Mouse (Mus musculus) layer of hippocampus, postnatal 25 days (tissue): ENCODE data around the gene Efs. TPM values are rescaled to one million over a fixed set of nuclear protein-coding genes. Genes with fewer than 3 reads are reported as not detected.

ENCODE experiments used
- DNase-seq, 2 experiments: peaks; one replicate each; pipeline ENCODE4 v3.0.0; 2022; ENCODE audit warnings: mixed read lengths in 2 of 2, low spot score in 1 of 2; ENCODE audit errors: extremely low spot score in 1 of 2
- total RNA-seq, 2 experiments: library from RNA; stranded (reverse); gene quantifications; 2 replicates each; pipeline ENCODE4 v1.2.3; 2021

The Efs gene
- total RNA-seq, 2 experiments from 2014 or later, result 11.0 to 12.7 TPM

DNA sequence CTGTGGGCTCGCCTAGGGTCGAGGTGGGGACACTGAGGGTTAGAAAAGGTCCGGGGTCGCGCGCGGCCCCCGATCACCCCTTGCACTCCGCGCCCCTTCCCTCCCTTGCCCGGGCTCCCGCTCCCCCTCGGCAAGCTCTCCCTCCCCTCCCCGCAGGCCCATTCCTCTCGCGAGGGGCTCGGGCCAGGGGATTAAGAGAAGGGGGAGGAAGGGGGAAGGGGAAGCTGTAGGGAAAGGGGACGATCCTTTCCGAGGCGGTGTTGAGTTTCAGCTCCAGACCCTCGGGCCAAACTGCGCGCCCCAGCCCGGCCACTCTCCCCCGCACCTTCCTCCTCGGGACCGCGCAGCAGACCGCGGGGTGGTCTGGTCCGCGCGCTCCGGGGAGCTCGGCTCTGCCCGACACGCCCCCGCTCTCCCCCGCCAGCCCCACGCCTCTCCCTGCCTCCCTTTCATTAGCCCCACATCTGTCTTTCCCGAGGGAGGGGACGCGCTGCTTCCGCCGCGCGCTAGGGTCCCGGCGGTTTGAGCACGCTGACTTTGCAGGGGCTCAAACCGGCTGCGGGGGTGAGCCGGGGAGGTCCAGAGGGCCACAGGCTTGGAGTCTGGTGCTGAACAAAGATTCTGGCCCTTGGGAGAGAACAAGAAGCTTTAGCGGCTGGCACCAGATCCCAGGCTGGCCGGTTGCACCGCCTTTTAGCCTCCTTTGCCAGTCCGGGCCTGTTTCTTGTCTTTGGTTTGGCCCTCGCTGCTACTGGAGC lies 654 bp upstream of the Efs start:
- peak; percentile 33 to 37 for DNase-seq

DNA sequence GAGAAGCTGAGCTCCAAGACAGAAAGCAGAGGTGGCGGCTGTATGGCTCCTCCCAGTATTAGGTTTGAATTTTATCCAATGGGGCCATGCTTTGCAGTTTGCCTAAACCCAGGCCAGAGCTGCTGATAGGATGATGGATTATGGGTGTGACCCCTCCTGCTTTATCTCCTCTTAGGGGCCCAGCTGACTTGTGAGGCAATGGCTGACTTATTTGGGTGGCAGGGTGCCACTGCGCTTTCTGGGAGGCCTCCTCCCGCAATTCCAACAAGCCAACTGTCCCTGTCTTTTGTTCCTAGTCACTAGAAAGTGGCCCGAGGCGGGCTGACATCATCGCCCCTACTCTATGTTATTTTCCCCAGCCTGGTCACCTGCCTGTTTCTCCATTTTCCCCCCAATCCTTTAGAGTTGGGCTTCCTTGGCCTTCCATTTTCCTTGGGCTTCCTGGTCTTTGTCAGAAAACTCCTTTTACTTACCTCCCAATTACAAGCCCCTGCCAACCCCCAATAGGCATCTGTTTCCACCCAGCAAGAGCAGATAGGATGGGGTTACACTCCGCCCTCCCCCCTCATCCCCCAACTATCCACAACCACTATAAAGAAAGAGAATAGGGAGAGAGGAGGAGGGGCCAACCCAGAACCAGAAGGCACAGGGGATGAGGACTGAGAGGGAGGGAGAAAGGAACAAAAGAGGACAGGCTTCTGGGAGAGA lies 1.1 kb downstream of the Efs start:
- DNase-seq, result no peak

DNA sequence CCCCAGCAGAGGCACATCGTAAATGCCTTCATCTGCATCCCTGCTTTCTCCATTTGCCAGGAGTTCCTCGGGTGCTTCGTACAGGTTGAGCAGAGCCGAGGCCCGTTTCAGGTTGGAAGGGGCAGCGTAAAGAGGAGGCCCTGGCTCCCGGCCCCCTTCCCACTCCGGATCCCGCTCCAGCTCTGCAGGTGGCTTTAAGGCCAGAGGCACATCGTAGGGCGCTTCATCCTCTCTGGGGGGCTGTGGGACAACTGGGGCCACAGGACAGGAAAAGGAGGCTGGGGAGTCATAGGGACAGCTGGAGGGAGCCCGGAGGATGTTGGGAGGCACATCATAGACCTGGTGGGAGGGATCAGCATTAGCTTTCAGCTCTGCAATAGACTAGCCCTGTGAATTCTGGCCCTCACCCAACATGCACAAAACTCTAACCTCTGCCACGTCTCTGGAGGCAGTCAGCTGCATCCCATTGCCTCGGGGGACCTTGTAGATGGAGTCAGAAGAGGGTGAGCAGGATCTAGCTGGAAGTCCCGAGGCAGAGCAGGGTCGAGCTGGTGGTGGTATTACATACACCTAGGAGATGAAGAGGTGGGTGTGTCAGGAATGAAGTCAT lies 5.7 kb downstream of the Efs start:
- no peak for DNase-seq

DNA sequence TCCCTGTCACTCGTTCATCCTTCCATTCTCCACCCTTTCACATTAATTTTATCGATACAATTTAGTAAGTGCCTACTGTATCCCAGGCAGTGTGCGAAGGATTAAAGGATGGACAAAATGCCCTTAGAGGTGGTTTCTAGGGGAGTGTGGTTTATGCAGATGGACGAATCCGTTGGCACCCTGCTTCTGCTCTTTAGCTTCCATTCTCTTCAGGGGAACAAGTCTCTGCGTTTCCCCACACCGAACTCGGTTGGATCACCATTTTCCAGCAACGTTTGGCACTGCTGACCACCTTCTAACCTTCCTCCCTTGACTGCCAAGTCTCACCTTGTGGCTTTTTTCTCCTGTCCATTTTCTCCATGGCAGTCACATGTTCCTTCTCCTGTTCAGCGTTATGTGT lies 12.6 kb downstream of the Efs start:
- no peak for DNase-seq

DNA sequence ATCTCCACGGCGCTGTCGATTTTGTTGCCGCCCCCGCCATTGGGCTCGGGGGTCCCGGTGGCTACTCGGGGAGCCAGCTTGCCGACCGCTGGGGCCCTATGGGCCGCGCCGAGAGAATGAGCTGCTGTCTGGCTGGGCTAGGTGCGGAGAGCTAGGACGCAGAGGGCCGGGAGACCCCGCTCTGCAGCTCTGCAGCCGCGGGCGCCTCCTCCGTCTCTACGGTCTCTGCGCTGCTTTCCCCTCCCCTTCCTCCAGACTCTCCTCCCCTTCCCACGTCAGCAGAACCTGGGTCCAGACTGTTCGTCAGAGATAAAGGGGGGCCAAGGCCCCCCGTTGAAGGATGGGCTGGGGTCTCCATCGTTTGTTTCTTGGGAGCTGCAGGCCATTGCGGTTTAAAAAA lies 13.0 kb downstream of the Efs start, which contains the start of gene Slc22a17:
Gene Slc22a17 (minus strand): TSS at position 247 of the 400 bp plus-strand sequence.
- DNase-seq, result peak; percentile 76 to 83

DNA sequence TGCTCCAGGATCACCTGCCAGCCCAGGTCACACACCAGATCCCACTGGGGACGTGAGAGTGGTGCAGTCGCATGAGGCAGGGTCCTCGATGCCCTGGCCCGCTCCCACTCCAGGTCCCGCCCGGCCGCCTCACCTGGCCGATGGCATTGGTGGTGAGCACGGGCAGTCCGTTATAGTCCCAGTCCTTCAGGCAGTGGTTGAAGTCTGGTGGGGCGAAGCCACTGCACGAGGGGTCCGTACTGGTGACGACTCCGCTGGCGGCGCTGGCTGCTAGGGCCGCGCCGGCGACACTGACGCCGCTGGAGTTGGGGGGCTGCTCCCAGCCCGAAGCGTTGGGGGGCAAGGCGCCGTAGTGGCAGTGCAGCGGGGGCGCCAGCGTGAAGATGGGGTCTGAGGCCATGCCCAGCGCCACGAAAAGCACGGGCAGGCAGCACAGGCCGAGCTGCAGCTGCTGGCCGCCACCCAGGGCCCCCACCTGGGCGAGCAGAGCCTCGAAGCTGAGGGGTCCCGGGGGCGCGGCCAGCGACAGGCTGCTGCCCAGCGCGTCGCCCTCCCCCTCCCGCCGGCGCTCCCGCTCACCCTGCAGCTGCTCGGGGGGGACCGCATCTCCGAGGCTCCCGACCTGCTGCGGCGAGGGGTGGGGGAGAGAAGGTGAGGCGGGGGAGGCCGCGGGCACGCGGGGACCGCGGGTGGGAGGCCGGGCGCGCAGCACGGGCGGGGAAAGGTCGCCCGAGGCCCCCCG lies 13.6 kb downstream of the Efs start:
- DNase-seq, result no peak

DNA sequence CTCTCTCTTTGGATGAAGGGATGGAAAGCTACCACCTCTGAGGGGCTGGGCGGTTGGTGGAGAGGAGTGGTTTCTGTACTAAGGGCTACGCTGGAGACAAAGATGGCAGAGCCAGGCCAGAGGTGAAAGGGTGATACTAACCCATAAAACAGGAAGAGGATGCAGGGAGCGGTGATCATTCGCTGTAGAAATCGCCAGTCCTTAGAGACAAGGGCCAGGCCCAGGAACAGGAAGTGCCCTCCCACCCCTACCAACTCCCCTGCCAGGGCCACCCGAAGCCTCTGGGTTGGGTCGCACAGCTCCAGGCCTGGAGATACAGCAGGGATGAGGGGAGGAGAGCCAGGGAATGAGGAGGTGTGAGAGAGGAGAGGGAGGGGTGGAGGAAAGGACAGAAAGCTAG lies 17.2 kb downstream of the Efs start:
- no peak for DNase-seq

DNA sequence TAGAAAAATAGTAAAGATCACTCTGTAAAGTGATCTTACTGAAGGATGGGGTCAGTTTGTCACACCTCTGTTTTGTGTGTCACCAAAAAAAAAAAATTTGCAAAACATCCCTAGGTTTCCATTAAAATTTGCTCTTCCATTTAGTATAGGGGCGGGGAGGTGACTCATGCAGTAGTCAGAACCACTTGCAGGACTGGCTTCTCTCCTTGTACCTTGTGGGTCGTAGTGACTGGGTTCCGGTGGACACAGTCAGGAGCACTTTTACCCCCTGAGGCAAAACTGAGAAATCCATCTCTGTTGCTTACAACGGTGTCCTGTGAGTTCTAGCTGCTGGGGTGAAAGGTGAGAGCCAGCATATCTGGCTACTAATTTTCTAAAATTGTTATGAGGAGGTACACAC lies 22.3 kb downstream of the Efs start:
- DNase-seq, result no peak

DNA sequence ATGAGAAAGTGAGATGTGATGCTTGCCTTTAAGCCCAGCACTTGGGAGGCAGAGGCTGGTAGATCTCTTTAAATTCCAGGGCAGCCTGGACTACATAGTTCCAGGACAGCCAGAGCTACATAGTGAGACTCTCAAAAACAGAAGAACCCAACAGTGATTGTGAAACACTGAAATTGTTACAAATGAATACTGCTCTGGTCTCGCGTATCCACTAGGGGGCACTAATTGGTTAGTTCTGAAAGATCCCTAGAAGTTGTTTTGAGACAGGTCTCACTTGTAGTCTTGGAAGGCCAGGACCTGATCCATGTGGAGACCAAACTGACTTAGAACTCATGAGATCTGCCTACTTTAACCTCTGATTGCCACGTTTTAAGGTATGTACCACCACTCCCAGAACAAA lies 25.5 kb downstream of the Efs start:
- peak in 1 of 2 experiments; percentile 66 for DNase-seq

DNA sequence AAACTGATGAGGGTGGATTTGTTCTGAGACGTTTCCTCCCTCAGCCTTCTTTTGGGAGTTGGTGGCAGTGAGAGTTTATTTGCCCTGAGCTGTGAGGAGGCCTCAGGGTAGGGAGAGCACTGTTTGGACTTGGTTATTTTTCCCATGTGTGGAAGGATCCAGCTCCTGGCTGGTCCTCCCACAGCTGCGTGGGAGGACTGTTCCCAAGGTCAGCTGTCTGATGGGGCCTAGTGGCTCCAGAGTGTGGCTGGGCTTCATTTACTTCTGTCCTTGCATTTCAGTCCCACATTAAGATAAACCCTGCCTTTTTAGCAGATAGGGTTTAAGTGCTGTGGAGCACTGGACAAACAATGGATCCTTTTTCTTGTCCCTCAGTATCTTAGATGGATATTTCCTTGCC lies 28.5 kb downstream of the Efs start:
- DNase-seq, result no peak

DNA sequence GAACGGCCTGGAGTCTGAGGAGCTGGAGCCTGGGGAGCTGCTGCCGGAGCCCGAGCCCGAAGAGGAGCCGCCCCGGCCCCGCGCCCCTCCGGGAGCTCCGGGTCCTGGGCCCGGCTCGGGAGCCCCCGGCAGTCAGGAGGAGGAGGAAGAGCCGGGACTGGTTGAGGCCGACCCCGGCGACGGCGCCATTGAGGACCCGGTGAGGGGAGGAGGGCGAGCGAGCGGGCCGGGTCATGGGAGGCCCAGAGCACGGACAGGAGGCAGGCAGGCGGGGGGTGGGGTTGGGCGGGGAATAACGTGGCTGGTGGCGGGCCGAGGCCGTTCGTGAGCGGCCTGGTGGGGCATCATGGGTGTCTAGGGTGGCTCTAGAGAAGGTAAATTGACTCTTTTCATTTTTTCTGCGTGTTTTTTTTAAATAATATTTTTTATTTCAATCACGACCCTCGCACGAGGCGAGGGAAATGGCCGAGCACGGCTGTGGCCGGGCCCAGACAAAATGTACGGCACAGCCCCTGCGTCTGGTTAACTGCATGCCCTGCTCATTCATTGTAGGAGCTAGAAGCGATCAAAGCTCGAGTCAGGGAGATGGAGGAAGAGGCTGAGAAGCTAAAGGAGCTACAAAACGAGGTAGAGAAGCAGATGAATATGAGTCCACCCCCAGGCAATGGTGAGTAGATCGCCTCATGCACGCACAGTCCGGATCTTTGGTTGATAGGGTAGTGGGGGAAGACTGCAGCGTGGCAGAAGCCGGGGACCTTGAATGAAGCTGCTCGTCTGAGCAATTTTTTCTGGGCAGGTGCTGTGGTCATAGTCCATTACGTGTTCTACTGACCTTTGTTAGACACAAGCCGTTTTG lies 31.4 kb downstream of the Efs start:
- DNase-seq, result peak in 1 of 2 experiments; percentile 47

DNA sequence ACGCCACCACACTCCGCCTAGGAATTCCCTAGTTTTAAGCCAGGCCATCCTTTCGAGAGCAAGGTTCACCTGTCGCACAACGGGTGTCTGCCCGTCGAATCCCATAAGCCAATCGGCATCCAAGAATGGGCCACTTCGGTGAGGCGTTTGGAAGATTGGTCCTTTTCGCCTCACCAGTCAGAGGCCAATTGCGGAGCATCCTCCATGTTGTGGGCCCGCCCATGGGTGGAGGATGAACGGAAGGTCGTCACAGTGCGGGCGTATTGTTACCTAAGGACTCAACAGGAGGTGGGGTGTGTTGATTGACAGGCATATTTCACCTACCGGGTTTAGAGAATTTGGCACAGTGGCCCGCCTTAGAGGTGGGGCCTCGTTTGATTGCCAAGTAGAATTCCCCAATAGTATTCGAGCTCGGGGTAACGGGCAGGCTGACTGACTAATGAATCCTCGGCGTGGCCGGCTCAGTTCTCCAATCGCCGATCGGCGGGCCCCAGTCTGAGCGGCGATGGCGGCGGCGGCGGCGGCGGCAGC lies 32.2 kb downstream of the Efs start:
- peak; percentile 91 to 97 for DNase-seq

DNA sequence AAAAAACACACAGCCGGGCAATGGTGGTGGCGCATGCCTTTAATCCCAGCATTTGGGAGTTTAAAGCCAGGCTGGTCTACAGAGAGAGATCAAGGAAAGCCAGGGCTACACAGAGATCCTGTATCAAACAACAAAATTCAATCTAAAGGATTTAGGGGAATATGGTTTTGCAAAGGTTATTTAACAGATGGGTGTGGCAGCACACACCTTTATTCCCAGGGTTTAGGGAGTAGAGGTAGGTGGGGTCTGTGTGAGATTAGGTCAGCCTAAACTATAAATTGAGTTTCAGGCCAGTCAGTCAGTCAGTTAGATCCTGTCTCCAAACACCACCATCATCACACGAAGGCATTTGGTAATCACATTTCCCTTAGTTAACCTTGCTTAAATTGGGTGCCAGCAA lies 33.7 kb downstream of the Efs start, which contains the start of gene Pabpn1:
Gene Pabpn1 (plus strand): TSS at position 301 of the 400 bp plus-strand sequence.
- no peak for DNase-seq

DNA sequence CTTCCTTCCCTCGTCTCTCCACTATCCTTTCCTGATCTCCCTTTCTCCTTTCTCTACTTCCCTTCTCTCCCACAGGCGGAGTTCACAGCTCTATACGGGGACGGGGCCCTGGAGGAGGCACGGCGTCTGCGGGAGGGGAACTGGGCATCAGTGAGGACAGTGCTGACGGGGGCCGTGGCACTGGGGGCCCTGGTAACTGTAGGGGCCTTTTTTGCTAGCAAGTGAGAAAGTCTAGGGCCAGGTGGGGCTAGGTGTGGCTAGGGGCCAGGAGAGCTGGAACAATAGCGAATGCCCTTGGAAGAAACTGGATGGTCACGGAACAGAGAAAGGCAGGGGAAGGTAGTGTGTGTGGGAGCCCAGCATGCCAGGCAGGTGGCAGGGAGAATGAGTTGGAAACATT lies 40.6 kb downstream of the Efs start:
- no peak for DNase-seq

DNA sequence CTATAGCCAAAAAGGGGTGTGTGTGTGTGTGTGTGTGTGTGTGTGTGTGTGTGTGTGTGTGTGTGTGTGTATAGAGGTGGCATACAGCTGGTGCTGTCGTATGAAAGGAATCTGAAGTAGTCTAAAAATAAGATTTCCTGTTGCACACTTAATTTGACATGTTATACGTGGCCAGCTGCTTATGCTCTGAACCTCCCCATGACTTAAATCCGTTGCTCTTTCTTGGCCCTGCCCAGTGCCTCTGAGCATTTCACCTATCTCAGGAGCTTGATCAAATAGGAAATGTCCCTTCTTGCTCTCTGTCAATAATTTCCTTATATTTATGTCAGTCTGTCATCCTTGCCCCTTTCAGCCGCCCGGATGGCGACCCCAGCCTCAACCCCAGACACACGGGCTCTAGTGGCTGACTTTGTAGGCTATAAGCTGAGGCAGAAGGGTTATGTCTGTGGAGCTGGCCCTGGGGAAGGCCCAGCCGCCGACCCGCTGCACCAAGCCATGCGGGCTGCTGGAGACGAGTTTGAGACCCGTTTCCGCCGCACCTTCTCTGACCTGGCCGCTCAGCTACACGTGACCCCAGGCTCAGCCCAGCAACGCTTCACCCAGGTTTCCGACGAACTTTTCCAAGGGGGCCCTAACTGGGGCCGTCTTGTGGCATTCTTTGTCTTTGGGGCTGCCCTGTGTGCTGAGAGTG lies 41.8 kb downstream of the Efs start:
- no peak for DNase-seq

DNA sequence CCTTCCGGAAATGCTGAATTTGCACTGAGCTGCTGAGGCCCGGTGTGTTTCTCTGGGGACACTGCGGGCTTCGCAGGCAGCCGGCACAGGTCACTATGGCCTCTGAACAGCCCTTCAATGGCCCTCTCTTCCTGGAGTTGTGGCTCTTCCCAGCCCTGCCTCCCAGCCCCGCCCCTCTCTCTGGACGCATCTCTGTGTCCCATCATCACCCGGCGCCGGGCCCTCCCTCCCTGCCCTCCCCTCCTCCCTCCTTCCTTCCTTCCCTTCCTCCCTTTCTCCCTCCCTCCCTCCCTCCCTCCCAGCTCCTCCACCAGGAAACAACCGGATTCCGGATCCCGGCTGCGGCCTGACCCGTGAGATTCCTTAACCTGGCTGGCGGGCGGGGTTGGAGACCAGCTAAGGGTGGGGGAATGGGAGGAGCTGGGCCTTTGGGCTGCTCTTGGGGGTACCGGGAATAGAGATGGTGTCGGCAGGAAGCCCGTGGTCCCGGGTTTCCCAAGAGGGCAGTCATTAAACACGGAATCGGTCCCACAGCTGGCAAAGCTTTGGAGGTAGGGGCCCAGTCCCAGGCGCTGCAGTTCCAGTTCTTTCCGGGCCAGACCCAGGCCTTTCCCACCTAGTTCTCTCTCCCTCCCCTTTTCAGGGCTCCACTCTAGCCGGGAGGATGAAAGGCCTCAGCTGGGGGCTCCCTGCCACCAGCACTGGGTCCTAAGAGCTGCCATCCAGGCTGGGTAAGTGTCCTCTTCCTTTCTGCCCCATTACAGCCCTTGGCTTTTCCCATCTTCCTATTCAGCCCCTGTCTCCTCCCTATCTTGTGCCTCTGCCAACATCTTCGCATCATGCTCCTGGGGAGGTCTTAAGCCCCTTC lies 42.5 kb downstream of the Efs start, which contains the start of the genes Bcl2l2 and Gm20521:
Gene Bcl2l2 (plus strand): TSS at position 224 of the 868 bp plus-strand sequence.
Gene Gm20521 (plus strand): TSS at position 288 of the 868 bp plus-strand sequence.
- peak; percentile 44 to 60 for DNase-seq

DNA sequence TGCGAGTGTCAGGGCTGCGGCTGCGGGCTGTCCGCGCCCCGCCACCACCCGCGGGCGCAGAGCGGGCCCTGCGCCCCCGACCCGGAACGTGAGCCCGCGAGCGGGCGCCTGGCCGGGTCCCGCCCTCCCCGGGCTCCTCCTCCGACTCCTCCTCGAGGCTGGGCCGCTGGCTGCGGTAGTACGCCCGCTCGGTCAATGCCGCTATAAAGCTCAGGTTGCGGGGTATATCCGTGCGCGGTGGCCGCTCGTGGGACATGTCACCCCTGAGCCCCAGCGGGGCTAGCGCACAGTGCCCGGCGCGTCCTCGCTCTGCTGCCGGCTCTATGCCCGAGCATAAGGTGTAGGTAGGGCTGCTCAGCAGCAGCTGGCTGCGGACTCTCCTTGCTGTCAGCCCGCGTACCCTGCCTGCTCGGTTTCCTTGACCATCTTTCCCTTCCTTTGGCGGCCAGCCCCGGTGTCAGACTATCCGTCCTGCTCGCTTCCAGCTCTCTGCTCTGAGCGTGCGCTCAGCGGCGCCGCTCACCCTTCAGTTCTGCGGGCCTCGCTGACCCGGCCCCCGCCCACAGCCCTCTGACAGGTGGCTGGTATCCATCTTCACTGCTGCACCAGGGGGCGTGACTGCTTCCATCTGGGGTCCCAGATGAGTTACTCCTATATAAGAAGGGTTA lies 48.7 kb downstream of the Efs start, which contains the start of gene Ppp1r3e:
Gene Ppp1r3e (minus strand): TSS at position 503 of the 668 bp plus-strand sequence.
- DNase-seq, result peak; percentile 40 to 57
